Mouse (Mus musculus) limb, embryonic 14.5 days (tissue): ENCODE data around the gene Rbm12. TPM values are rescaled to one million over a fixed set of nuclear protein-coding genes. Genes with fewer than 3 reads are reported as not detected.

Experiments
- ATAC-seq: fragments of 200-750 bp; cut with Nextera tagmentation; 2 replicates; pipeline ENCODE4 v1.8.0; 2017; ENCODE audit warnings: low read depth, moderate number of reproducible peaks, moderate TSS enrichment; ENCODE audit not compliant: low FRiP score
- DNase-seq: peaks from one replicate; pipeline ENCODE4 v3.0.0-alpha.2; 2015; ENCODE audit warnings: low spot score
- H3K27ac ChIP-seq: fragments of 300-500 bp; sonication (generic); replicated peaks from 2 replicates; pipeline ENCODE4 v1.5.1; 2014; ENCODE audit warnings: low read depth, mild to moderate bottlenecking, low read length, moderate library complexity, mixed read lengths
- H3K27me3 ChIP-seq: fragments of 300-500 bp; sonication (generic); 2 replicates; pipeline ENCODE4 v1.6.1; 2014; ENCODE audit warnings: low read length, mixed read lengths; ENCODE audit not compliant: control insufficient read depth, insufficient read depth
- H3K36me3 ChIP-seq: fragments of 300-500 bp; sonication (generic); 2 replicates; pipeline ENCODE4 v1.6.1; 2014; ENCODE audit warnings: mild to moderate bottlenecking, low read length, moderate library complexity, mixed read lengths; ENCODE audit not compliant: control insufficient read depth, insufficient read depth
- H3K4me1 ChIP-seq: fragments of 300-500 bp; sonication (generic); 2 replicates; pipeline ENCODE4 v1.6.1; 2014; ENCODE audit warnings: antibody characterized with exemption, low read length, mixed read lengths; ENCODE audit not compliant: control insufficient read depth, insufficient read depth
- H3K4me2 ChIP-seq: fragments of 300-500 bp; sonication (generic); replicated peaks from 2 replicates; pipeline ENCODE4 v1.6.1; 2014; ENCODE audit warnings: low read depth, mild to moderate bottlenecking, low read length, moderate library complexity; ENCODE audit not compliant: severe bottlenecking
- H3K4me3 ChIP-seq: fragments of 300-500 bp; sonication (generic); replicated peaks from 2 replicates; pipeline ENCODE4 v1.5.1; 2014; ENCODE audit warnings: low read length
- H3K9ac ChIP-seq: fragments of 300-500 bp; sonication (generic); 2 replicates; pipeline ENCODE4 v1.6.1; 2014; ENCODE audit warnings: mild to moderate bottlenecking, low read depth, low read length, moderate library complexity; ENCODE audit not compliant: severe bottlenecking
- H3K9me3 ChIP-seq: fragments of 300-500 bp; sonication (generic); 2 replicates; pipeline ENCODE4 v1.6.1; 2016; ENCODE audit warnings: low read length; ENCODE audit not compliant: control insufficient read depth
- POLR2A ChIP-seq: fragments of 200-500 bp; IDR thresholded peaks from 2 replicates; pipeline ENCODE4 v1.8.0; 2012; ENCODE audit warnings: inconsistent platforms, mild to moderate bottlenecking, moderate library complexity, borderline replicate concordance; ENCODE audit not compliant: insufficient read depth, insufficient read length; ENCODE audit errors: extremely low read depth
- WGBS: fragments of 180-500 bp; shearing (Covaris S2); extraction: QIAGEN DNeasy Blood & Tissue Kit; methylation state at CpG from one replicate; pipeline ENCODE4 v1.1.7; 2014; 5-methylcytosine and 5-hydroxymethylcytosine counted together
- polyA plus RNA-seq, 2 experiments: library from polyadenylated mRNA; depleted of rRNA in 1 of 2; stranded (reverse) in 1 of 2; unstranded in 1 of 2; fragments of >200 nt; fragmentation: Nextera tagmentation in 1 of 2; extraction: Ambion mirVana in 1 of 2; gene quantifications; 2 replicates each; pipeline versions ENCODE4 v1.2.1 to v1.2.3; 2012 to 2014

Gene Rbm12
- polyA plus RNA-seq, 2 experiments = 28.5 to 30.6 TPM

DNA sequence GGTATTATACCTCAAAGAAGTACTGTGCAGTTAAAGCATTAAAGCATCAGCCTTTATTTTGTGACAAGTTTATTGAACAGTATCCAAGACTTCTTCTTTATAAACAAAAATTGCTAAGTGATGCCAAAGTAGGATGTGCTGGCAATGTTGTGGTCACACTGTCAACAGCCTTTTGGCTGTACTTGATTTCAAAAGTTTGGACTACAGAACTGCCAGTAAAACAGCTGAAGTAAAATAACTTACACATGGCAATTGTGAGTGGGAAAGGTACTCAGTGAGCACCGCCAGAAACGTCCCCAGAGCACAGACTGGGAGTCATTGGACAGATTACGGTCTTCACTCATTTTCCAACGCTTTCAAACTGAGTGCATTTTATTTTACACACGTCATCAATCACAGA, 19.9 kb downstream of the Rbm12 start:
- no peak for TF ChIP-seq POLR2A
- Histone ChIP-seq H3K27ac (no peak overlapping the region), H3K36me3 (peaks cover 43% of the 10 kb centered on the region), H3K27me3 (no peaks in the 10 kb centered on the region), H3K4me1 (no peaks in the 10 kb centered on the region), H3K4me3 (no peak overlapping the region), H3K9ac (no peak overlapping the region), H3K4me2 (no peak overlapping the region), H3K9me3 (no peaks in the 10 kb centered on the region)
- DNase-seq (no peak), ATAC-seq (no peak)
- WGBS = 53% methylated on average over 5 of the region's 5 CpGs

DNA sequence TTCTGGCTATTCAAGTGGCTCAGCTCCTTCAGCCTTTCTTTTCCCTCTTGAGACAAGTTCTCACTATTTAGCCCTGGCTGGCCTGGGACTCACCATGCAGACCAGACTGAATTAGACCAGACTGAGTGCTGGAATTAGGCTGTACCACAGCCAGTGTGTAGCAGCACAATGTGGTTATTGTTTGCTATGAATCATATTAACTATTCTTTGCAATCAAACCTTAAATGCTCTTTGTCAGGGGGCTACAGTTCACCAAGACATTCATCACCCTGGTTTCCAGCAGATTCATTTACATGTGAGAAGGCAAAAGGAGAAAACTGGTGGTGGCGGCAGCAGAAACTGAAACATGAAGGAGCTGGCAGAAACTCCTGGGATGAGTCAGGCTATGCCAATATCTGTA, 22.0 kb downstream of the Rbm12 start:
- no peak for TF ChIP-seq POLR2A
- peaks cover 22% of the 10 kb centered on the region for H3K36me3 ChIP-seq

DNA sequence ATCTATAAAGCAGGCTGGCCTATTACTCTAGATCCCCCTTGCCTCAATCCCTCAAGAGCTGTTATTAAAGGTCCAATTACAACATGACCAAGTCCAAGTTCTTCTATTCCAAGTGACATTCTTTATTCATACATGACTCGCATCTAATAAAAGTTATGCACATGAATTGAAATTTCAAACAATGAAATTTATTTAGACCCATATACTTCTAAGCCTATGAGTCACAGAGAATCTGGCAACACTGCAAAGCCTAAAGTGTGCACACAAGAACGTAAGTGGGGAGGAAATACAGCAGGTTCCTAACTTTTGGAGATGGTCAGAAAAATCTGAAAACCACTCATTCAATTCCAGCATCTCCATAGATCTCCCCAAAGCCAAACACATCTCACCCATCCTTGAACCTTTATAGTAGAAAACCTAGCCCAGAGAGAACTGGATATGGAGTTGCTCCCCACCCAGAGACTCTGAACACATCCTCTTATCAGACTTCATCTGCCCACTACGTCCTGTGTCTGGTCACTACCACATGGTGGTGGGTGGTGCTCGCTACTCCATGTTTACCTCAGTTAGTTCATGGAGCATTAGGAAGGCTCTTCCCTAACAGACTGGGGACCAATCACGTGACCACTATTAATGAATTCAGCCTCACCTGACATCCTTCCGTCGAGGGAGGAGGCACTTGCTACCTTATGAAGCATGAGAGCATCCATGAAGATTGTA, 24.2 kb downstream of the Rbm12 start:
- Histone ChIP-seq H3K4me1 (no peaks in the 10 kb centered on the region), H3K9ac (no peak overlapping the region), H3K4me2 (no peak overlapping the region), H3K27ac (no peak overlapping the region), H3K9me3 (no peaks in the 10 kb centered on the region), H3K36me3 (peaks cover 18% of the 10 kb centered on the region), H3K4me3 (no peak overlapping the region), H3K27me3 (no peaks in the 10 kb centered on the region)
- DNase-seq (no peak), ATAC-seq (no peak)
- 84% methylated on average over 7 of the region's 7 CpGs for WGBS
- no peak for TF ChIP-seq POLR2A

More for the DNA sequence above, 22.0 kb downstream of the Rbm12 start:
- no peak for DNase-seq
- Histone ChIP-seq H3K4me3 (no peak overlapping the region), H3K27me3 (no peaks in the 10 kb centered on the region), H3K4me2 (no peak overlapping the region), H3K9me3 (no peaks in the 10 kb centered on the region), H3K4me1 (no peaks in the 10 kb centered on the region), H3K9ac (no peak overlapping the region), H3K27ac (no peak overlapping the region)
- 83% methylated on average over 1 of the region's 1 CpGs for WGBS
- no peak for ATAC-seq

DNA sequence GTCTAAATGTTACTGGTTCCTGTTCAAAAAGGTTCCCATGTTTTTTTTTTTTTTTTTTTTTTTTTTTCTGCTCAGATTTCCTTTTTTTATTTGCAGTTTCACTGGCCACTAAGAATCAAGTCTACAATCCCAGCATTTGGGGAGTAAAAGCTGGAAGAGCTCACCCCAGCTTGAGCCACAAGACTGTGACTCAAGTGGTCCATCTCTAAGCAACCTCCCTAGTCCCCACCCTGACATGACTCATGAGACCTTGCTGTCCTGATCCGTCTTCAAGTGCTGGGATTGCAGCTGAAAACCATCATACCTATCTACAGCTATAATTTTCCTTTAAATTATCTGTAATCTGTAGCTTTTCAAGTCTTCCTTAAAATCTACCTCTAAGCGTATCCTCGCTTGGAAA, 27.2 kb downstream of the Rbm12 start:
- no peak overlapping the region for H3K4me2 ChIP-seq
- no peak overlapping the region for H3K27ac ChIP-seq
- TF ChIP-seq POLR2A = no peak
- no peaks in the 10 kb centered on the region for H3K27me3 ChIP-seq
- no peaks in the 10 kb centered on the region for H3K9me3 ChIP-seq
- H3K4me3 ChIP-seq = no peak overlapping the region
- ATAC-seq (no peak), DNase-seq (no peak)
- peaks cover 7% of the 10 kb centered on the region for H3K36me3 ChIP-seq
- 90% methylated on average over 3 of the region's 3 CpGs for WGBS
- H3K4me1 ChIP-seq = no peaks in the 10 kb centered on the region
- H3K9ac ChIP-seq = no peak overlapping the region

DNA sequence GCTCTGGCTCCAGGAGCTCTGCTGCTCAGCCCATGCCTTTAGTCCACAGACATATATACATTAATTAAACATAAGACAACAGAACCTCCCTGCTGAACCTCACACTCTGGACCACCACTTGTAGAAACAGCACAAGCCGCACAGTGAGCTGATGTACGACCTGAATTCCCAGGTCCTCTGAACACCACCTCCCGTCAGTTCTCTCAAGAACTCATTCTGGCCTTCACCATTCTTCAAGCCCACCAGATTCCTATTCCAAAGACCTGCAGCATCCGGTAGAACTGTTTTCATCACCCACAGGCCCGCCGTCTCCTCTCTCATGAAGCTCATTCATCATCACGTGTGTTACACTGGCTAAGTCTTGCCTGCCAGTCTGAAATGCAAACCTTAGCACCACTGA, 31.4 kb downstream of the Rbm12 start:
- H3K36me3 ChIP-seq = peaks cover 42% of the 10 kb centered on the region
- H3K9ac ChIP-seq = no peak overlapping the region
- ATAC-seq (no peak), DNase-seq (no peak)
- H3K27ac ChIP-seq = no peak overlapping the region
- 85% methylated on average over 7 of the region's 7 CpGs for WGBS
- H3K4me2 ChIP-seq = no peak overlapping the region
- H3K9me3 ChIP-seq = no peaks in the 10 kb centered on the region
- H3K4me1 ChIP-seq = no peaks in the 10 kb centered on the region
- H3K4me3 ChIP-seq = no peak overlapping the region
- TF ChIP-seq POLR2A = no peak
- no peaks in the 10 kb centered on the region for H3K27me3 ChIP-seq
